Mouse (Mus musculus): Measurements from ENCODE around the gene Olfr1184.
"Not testable (repeated sequence)": the region's sequence is repeated elsewhere in the genome, so short reads cannot be mapped to it uniquely, and the experiment has no call there.

Olfr1184 gene

GRCm38 (mm10) chr2:88483298-88483697, at the start of gene Olfr1184:
TSS of gene Olfr1184 (plus strand) at chr2:88483598.
- no peak for DNase-seq (ENCODE audit: low spot score in 2 of 2)

GRCm38 (mm10) chr2:88449031-88449430, 34.4 kb upstream of the Olfr1184 start, which contains the start of gene Gm13757:
TSS of gene Gm13757 (minus strand) at chr2:88449131.
- no peak for DNase-seq (ENCODE audit: low spot score in 2 of 2)

GRCm38 (mm10) chr2:88454567-88454966, 28.8 kb upstream of the Olfr1184 start, which contains the start of gene Olfr1183:
TSS of gene Olfr1183 (plus strand) at chr2:88454867.
- DNase-seq (ENCODE audit: low spot score in 2 of 2): not testable (repeated sequence)

GRCm38 (mm10) chr2:88493020-88493419, 9.6 kb downstream of the Olfr1184 start, which contains the start of gene Olfr1185-ps1:
TSS of gene Olfr1185-ps1 (plus strand) at chr2:88493320.
- DNase-seq (ENCODE audit: low spot score in 2 of 2): no peak

GRCm38 (mm10) chr2:88518251-88518650, 34.9 kb downstream of the Olfr1184 start, which contains the start of gene Olfr1186:
TSS of gene Olfr1186 (plus strand) at chr2:88518551.
- DNase-seq (ENCODE audit: low spot score in 2 of 2): no peak

- DNase-seq (ENCODE audit: low spot score in 2 of 2): no peak
Measured at GRCm38 (mm10) chr2:88525720-88526119, 42.3 kb downstream of the Olfr1184 start.

Data from right cerebral cortex, adult 2 months (tissue).